Mouse (Mus musculus): ENCODE results near the gene Ints3.

GRCm38 (mm10) chr3:90404609-90405008 is 28.8 kb downstream of the Ints3 start:
- TF ChIP-seq CTCF (IDR thresholded peaks at IDR 0.05; ENCODE audit: extremely low read depth, insufficient read depth, insufficient read length, insufficient replicate concordance) (no peak), POLR2A (IDR thresholded peaks at IDR 0.05; ENCODE audit: low read depth, low read length) (no peak)

Measured in spleen, adult 2 months (tissue).